Mouse (Mus musculus): ENCODE results near the gene Map2k5. TPM values are rescaled to one million over a fixed set of nuclear protein-coding genes. Genes with fewer than 3 reads are reported as not detected.

Map2k5 gene
- polyA plus RNA-seq (2015; fragmentation: Nextera tagmentation; extraction: Ambion mirVana) = 29.5 and 31.4 TPM in 2 replicates

DNA sequence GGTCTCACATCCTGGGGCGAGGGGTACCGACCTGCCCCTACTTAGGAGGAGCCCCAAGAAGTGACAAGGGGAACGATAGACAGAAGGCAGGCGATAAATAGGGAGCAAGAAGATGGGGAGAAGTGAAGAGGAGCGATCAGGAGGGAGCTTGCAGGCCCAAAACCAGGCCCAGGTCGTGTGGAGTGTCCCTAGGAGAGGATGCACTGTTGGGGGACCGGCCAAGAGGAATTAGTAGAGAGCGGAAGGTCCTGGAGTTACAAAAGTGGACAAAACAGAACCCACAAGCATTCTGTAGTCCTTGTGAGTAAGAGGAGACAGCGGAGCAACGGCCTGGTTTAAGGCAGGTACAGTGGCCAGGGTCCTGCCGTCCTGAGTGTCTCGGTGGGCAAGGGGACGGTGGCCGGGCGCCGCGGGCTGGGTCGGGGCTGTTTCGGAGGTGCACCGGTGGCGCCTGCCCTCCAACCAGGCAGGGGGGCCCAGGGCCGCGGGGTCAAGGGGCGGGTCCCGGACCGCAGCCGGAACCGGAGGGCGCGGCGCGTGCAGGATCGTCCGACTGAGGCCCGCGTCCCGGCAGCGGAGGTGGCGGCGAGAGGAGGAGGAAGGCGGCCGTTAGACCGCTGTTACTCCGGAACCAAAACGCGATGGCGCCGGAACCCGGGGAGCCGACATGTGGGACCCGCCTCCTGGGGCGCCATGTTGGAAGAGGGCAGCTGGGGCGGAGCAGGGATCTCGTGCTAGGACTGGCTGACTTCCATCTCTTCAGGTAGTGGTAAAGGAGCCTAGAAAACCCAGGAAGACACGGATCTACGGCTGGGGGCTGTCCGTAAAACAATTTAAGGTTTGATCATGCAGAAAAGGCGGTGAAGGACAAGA, at the start of gene Map2k5:
Gene Map2k5, minus strand, starts transcription at position 633 of the 873 bp plus-strand sequence.
- Histone ChIP-seq H3K4me1 (replicated peaks; ENCODE audit: insufficient read depth, low read length) (peaks cover 17% of the 10 kb centered on the region), H3K27ac (peak within 1 kb of the TSS; percentile 91), H3K4me3 (replicated peaks; ENCODE audit: low read depth, low read length) (peak within 1 kb of the TSS; percentile 69), H3K9me3 (replicated peaks; ENCODE audit: low read length) (no peaks in the 10 kb centered on the region), H3K4me2 (ENCODE audit: low read length) (peak within 1 kb of the TSS; percentile 92), H3K36me3 (ENCODE audit: insufficient read depth, low read length) (no peaks in the 10 kb centered on the region), H3K27me3 (ENCODE audit: insufficient read depth, low read length) (no peaks in the 10 kb centered on the region), H3K9ac (ENCODE audit: low read depth, low read length) (peak within 1 kb of the TSS; percentile 84)
- DNase-seq (ENCODE audit: low spot score) (peak; percentile 94), ATAC-seq (replicated peaks; ENCODE audit: low FRiP score, low read depth) (peak; percentile 93)
- no peak for TF ChIP-seq CTCF (IDR thresholded peaks at IDR 0.05; ENCODE audit: low read depth)
- under 1% methylated on average over 58 of the region's 58 CpGs for WGBS

DNA sequence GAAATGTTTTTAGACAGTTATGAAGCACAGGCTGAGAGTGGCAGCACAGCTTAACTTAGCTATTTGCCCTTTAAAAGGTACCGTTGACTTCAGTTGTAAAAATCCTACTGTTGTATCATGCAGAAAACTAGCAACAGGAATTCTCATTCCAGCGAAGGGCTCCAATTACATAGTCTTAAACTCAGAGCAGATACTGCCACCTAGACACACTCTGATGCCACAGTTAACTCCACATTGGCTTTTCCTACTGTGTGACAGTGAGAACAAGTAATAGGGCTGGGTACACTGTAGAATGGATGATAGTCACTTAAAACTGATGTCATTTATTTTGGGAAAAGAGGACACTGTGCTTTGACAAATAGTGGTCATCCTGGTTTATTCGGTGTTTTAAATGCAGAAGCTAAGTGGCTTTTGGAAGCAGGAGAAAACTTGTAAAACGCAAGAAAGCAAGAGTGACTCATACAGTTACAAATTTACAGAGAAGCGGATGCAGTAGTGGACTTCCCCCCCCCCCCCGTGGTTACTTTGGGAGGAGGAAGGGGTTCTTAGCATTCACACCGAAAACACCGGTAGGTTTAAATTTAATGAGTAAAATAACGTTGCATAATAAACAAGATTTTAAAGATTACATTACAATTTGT, 43.5 kb upstream of the Map2k5 start:
- H3K4me1 ChIP-seq (replicated peaks; ENCODE audit: insufficient read depth, low read length) = no peaks in the 10 kb centered on the region
- no peaks in the 10 kb centered on the region for H3K36me3 ChIP-seq (ENCODE audit: insufficient read depth, low read length)
- 41% methylated on average over 9 of the region's 9 CpGs for WGBS
- ATAC-seq (replicated peaks; ENCODE audit: low FRiP score, low read depth) (no peak), DNase-seq (ENCODE audit: low spot score) (peak; percentile 76)
- H3K9ac ChIP-seq (ENCODE audit: low read depth, low read length) = no peak overlapping the region
- H3K27me3 ChIP-seq (ENCODE audit: insufficient read depth, low read length) = no peaks in the 10 kb centered on the region
- H3K9me3 ChIP-seq (replicated peaks; ENCODE audit: low read length) = no peaks in the 10 kb centered on the region
- TF ChIP-seq CTCF (IDR thresholded peaks at IDR 0.05; ENCODE audit: low read depth) = peak; percentile 61
- no peak overlapping the region for H3K27ac ChIP-seq
- H3K4me2 ChIP-seq (ENCODE audit: low read length) = no peak overlapping the region
- H3K4me3 ChIP-seq (replicated peaks; ENCODE audit: low read depth, low read length) = no peak overlapping the region

DNA sequence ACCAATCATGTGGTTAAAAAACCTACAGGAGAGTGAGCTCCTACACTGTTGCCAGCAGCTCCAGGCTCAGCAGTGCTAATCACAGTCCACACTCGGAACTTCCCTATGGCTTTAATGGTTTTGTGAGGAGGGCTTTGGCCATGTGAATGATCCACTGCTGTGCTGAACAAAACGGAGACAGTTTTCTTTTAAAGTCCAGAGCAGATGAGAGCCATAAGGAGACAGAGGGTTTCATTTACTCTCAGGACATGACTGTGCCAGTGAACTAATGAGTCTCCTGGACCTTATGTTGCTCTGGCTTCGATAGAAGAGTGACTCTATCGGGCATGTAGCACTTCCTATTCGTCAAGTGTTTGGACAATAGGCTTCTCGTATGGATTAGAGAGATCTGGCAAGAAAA, 42.7 kb upstream of the Map2k5 start:
- H3K9ac ChIP-seq (ENCODE audit: low read depth, low read length) = no peak overlapping the region
- no peak for ATAC-seq (replicated peaks; ENCODE audit: low FRiP score, low read depth)
- no peaks in the 10 kb centered on the region for H3K27me3 ChIP-seq (ENCODE audit: insufficient read depth, low read length)
- no peaks in the 10 kb centered on the region for H3K36me3 ChIP-seq (ENCODE audit: insufficient read depth, low read length)
- TF ChIP-seq CTCF (IDR thresholded peaks at IDR 0.05; ENCODE audit: low read depth) = no peak
- DNase-seq (ENCODE audit: low spot score) = no peak
- H3K27ac ChIP-seq = no peak overlapping the region
- H3K9me3 ChIP-seq (replicated peaks; ENCODE audit: low read length) = no peaks in the 10 kb centered on the region
- H3K4me2 ChIP-seq (ENCODE audit: low read length) = no peak overlapping the region
- 52% methylated on average over 6 of the region's 6 CpGs for WGBS
- no peak overlapping the region for H3K4me3 ChIP-seq (replicated peaks; ENCODE audit: low read depth, low read length)
- no peaks in the 10 kb centered on the region for H3K4me1 ChIP-seq (replicated peaks; ENCODE audit: insufficient read depth, low read length)

DNA sequence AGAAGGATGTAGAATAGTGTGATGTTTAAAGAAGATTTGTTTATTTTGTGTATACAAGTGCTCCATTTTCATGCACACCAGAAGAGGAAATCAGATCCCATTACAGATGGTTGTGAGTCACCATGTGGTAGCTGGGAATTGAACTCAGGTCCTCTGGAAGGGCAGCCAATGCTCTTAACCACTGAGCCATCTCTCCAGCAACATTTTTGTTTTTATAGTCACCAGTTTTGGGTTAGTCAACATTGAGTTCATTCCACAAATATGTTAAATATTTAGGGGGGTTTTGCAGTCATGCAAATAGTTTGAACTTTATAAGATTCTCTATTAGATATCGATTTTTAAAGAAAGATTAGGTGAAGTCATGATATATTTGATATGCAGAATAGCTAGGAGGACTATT, 22.5 kb upstream of the Map2k5 start:
- ATAC-seq (replicated peaks; ENCODE audit: low FRiP score, low read depth) (no peak), DNase-seq (ENCODE audit: low spot score) (no peak)
- WGBS = 88% methylated on average over 1 of the region's 1 CpGs
- no peak for TF ChIP-seq CTCF (IDR thresholded peaks at IDR 0.05; ENCODE audit: low read depth)
- H3K27ac ChIP-seq = no peak overlapping the region
- H3K4me3 ChIP-seq (replicated peaks; ENCODE audit: low read depth, low read length) = no peak overlapping the region
- no peaks in the 10 kb centered on the region for H3K36me3 ChIP-seq (ENCODE audit: insufficient read depth, low read length)
- H3K27me3 ChIP-seq (ENCODE audit: insufficient read depth, low read length) = no peaks in the 10 kb centered on the region
- H3K9me3 ChIP-seq (replicated peaks; ENCODE audit: low read length) = no peaks in the 10 kb centered on the region
- H3K9ac ChIP-seq (ENCODE audit: low read depth, low read length) = no peak overlapping the region
- H3K4me2 ChIP-seq (ENCODE audit: low read length) = no peak overlapping the region
- H3K4me1 ChIP-seq (replicated peaks; ENCODE audit: insufficient read depth, low read length) = no peaks in the 10 kb centered on the region

DNA sequence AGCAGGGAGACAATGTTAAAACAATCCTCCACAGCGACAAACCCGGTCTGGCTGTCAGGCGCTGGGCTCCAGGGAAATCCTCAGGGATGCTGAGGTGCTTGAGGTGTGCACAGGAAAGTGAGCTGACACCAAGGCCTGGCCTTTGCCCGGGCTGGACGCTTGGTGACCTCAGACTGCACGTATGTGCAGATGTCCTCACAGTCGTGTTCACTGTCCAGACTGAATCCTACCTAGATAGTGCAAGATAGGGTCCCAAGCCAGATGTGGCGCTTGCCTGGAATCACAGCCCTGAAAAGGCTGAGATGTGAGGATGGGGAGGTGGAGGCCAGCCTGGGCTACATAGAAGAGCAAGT, 21.7 kb upstream of the Map2k5 start:
- Histone ChIP-seq H3K4me3 (replicated peaks; ENCODE audit: low read depth, low read length) (peak overlapping the region; percentile 72), H3K9ac (ENCODE audit: low read depth, low read length) (peak overlapping the region; percentile 70), H3K9me3 (replicated peaks; ENCODE audit: low read length) (no peaks in the 10 kb centered on the region), H3K4me1 (replicated peaks; ENCODE audit: insufficient read depth, low read length) (no peaks in the 10 kb centered on the region), H3K27ac (peak overlapping the region; percentile 90; the same call in 1 of the 2 replicates), H3K36me3 (ENCODE audit: insufficient read depth, low read length) (no peaks in the 10 kb centered on the region), H3K4me2 (ENCODE audit: low read length) (peak overlapping the region; percentile 93), H3K27me3 (ENCODE audit: insufficient read depth, low read length) (no peaks in the 10 kb centered on the region)
- TF ChIP-seq CTCF (IDR thresholded peaks at IDR 0.05; ENCODE audit: low read depth) = no peak
- no peak; the same call in 1 of the 2 replicates for ATAC-seq (replicated peaks; ENCODE audit: low FRiP score, low read depth)
- WGBS = 7% methylated on average over 8 of the region's 8 CpGs
- DNase-seq (ENCODE audit: low spot score) = no peak

DNA sequence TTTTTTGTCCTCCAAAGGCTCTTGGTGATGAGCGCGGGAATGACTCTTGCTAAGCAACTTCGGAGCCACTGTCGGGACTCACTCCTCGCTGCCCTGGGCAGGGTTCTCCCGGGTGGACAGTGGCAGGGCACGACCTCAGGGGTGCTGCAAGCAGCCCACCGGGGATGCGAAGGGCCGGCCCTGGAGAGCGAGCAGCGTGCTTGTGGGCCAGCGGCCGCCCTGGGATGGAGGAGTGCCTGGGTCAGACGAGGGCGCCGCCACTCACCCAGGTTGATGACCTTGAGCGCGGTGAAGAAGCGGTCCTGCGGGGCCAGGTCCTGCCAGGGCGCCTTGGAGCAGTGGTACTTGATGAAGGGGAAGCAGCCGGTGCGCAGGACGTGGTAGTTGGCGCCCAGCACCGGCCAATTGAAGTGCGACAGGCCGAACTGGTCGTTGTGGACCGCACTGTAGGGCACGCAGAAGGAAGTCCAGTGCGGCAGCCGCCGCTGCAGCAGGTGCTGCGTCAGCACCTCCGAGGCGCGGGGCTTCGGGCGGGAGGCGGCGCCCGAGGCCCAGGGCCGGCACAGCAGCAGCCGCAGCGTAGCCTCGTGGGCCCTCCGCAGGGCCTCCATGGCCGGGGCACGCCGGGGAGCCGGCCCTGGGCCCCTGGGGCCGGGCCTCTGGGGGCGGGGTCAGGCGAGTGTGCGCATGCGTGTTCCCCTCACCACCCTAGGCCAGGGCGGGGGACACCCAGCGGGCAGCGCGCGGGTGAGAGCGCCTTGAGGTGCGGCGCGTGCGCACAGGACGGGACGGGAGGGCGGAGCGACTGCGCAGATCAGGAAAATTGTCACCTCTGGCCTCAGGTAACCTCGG, 21.1 kb upstream of the Map2k5 start, which contains the start of gene 2300009A05Rik:
Gene 2300009A05Rik, minus strand, starts transcription at position 636 of the 852 bp plus-strand sequence.
- ATAC-seq (replicated peaks; ENCODE audit: low FRiP score, low read depth) = peak; percentile 98
- Histone ChIP-seq H3K4me1 (replicated peaks; ENCODE audit: insufficient read depth, low read length) (no peaks in the 10 kb centered on the region), H3K27ac (peak within 1 kb of the TSS; percentile 90), H3K27me3 (ENCODE audit: insufficient read depth, low read length) (no peaks in the 10 kb centered on the region), H3K4me3 (replicated peaks; ENCODE audit: low read depth, low read length) (peak within 1 kb of the TSS; percentile 72), H3K4me2 (ENCODE audit: low read length) (peak within 1 kb of the TSS; percentile 93), H3K36me3 (ENCODE audit: insufficient read depth, low read length) (no peaks in the 10 kb centered on the region), H3K9ac (ENCODE audit: low read depth, low read length) (peak within 1 kb of the TSS; percentile 70), H3K9me3 (replicated peaks; ENCODE audit: low read length) (no peaks in the 10 kb centered on the region)
- under 1% methylated on average over 69 of the region's 74 CpGs for WGBS
- peak; percentile 90 for DNase-seq (ENCODE audit: low spot score)
- TF ChIP-seq CTCF (IDR thresholded peaks at IDR 0.05; ENCODE audit: low read depth) = no peak

Data from kidney, postnatal 0 days (tissue).